Mouse (Mus musculus) ES-Bruce4 (cell line): ENCODE measurements at regions not wholly inside any gene's neighbourhood (a gene's known extent, or its start where the extent isn't known, plus 50 kb on each side); places are given as distances from the start of the nearest gene placed in this dataset.

Source experiments
- H3K27ac ChIP-seq: 2 replicates; pipeline ENCODE4 v1.5.1; 2012; ENCODE audit warnings: low read length, inconsistent platforms; ENCODE audit not compliant: insufficient read depth
- H3K27me3 ChIP-seq: 2 replicates; pipeline ENCODE4 v1.6.1; 2012; ENCODE audit warnings: mild to moderate bottlenecking, low read length, inconsistent platforms; ENCODE audit not compliant: control insufficient read depth, poor library complexity, insufficient read depth, severe bottlenecking
- H3K36me3 ChIP-seq: 2 replicates; pipeline ENCODE4 v1.6.1; 2012; ENCODE audit warnings: inconsistent platforms, mild to moderate bottlenecking, low read length, moderate library complexity; ENCODE audit not compliant: control insufficient read depth, poor library complexity, insufficient read depth, severe bottlenecking
- H3K4me1 ChIP-seq: one replicate; pipeline ENCODE4 v1.8.1; 2011; ENCODE audit warnings: low read length; ENCODE audit not compliant: control insufficient read depth, insufficient read depth
- H3K4me3 ChIP-seq: 2 replicates; pipeline ENCODE4 v1.5.1; 2011; ENCODE audit warnings: low read depth, mild to moderate bottlenecking, low read length
- H3K9ac ChIP-seq: 2 replicates; pipeline ENCODE4 v1.6.1; 2012; ENCODE audit warnings: low read depth, mild to moderate bottlenecking, inconsistent platforms; ENCODE audit not compliant: poor library complexity, severe bottlenecking
- H3K9me3 ChIP-seq: replicated peaks from 2 replicates; pipeline ENCODE4 v1.6.1; 2012; ENCODE audit warnings: mild to moderate bottlenecking, low read length, inconsistent platforms; ENCODE audit not compliant: control insufficient read depth, poor library complexity, insufficient read depth, severe bottlenecking
- CTCF ChIP-seq: IDR thresholded peaks from one replicate; pipeline ENCODE4 v1.8.1; 2011; ENCODE audit warnings: low read depth, low read length
- EP300 ChIP-seq: IDR thresholded peaks from 2 replicates; pipeline ENCODE4 v1.6.1; 2011; ENCODE audit warnings: low read depth, low read length; ENCODE audit not compliant: insufficient read depth
- POLR2A ChIP-seq: IDR thresholded peaks from one replicate; pipeline ENCODE4 v1.8.1; 2011; ENCODE audit warnings: low read length; ENCODE audit not compliant: insufficient read depth

GRCm38 (mm10) chr7:39828378-39828777 lies 310.8 kb downstream of the Zfp619 start:
- no peak overlapping the region for H3K27ac ChIP-seq
- no peak overlapping the region for H3K9ac ChIP-seq
- H3K36me3 ChIP-seq: no peaks in the 10 kb centered on the region
- H3K9me3 ChIP-seq: no peaks in the 10 kb centered on the region
- TF ChIP-seq EP300 (no peak), CTCF (no peak), POLR2A (no peak)
- no peak overlapping the region for H3K4me3 ChIP-seq
- no peaks in the 10 kb centered on the region for H3K27me3 ChIP-seq
- no peaks in the 10 kb centered on the region for H3K4me1 ChIP-seq

GRCm38 (mm10) chr7:39830831-39831230 lies 313.3 kb downstream of the Zfp619 start:
- Histone ChIP-seq H3K4me3 (no peak overlapping the region), H3K9me3 (no peaks in the 10 kb centered on the region), H3K9ac (no peak overlapping the region), H3K4me1 (no peaks in the 10 kb centered on the region), H3K27ac (no peak overlapping the region), H3K36me3 (no peaks in the 10 kb centered on the region), H3K27me3 (no peaks in the 10 kb centered on the region)
- no peak for TF ChIP-seq EP300
- TF ChIP-seq CTCF: no peak

DNA sequence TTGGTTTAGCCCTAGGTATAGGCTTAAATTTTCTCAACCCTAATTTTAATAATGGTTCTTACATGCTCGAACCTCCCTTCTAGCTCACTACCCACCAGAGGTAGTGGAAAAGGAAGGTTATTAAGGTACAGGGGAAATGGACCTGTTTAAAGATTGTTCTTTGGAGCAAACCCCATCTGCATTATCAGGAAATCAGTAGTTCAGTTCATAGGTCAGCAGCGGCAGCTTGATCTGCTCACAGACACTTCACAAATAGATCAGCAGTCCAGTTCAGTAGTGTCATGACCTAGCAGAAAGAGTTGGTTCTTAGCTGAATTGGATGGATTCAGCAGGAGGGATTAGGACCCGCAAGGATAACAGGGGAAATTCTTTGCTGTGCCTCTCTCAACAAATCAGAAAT lies 324.4 kb downstream of the Zfp619 start:
- H3K27ac ChIP-seq: no peak overlapping the region
- H3K4me3 ChIP-seq: no peak overlapping the region
- H3K36me3 ChIP-seq: no peaks in the 10 kb centered on the region
- no peaks in the 10 kb centered on the region for H3K9me3 ChIP-seq
- H3K27me3 ChIP-seq: no peaks in the 10 kb centered on the region
- TF ChIP-seq POLR2A (no peak), CTCF (no peak), EP300 (no peak)
- no peaks in the 10 kb centered on the region for H3K4me1 ChIP-seq
- H3K9ac ChIP-seq: no peak overlapping the region

- no peak overlapping the region for H3K27ac ChIP-seq
- no peak overlapping the region for H3K9ac ChIP-seq
- TF ChIP-seq POLR2A (no peak), CTCF (no peak), EP300 (no peak)
- no peaks in the 10 kb centered on the region for H3K4me1 ChIP-seq
- no peaks in the 10 kb centered on the region for H3K36me3 ChIP-seq
- H3K9me3 ChIP-seq: no peaks in the 10 kb centered on the region
- H3K4me3 ChIP-seq: no peak overlapping the region
- H3K27me3 ChIP-seq: no peaks in the 10 kb centered on the region
Observed at GRCm38 (mm10) chr7:39847914-39848782, 330.6 kb downstream of the Zfp619 start.

GRCm38 (mm10) chr7:39857301-39857700 lies 339.7 kb downstream of the Zfp619 start:
- Histone ChIP-seq H3K36me3 (no peaks in the 10 kb centered on the region), H3K27ac (no peak overlapping the region), H3K9me3 (no peaks in the 10 kb centered on the region), H3K9ac (no peak overlapping the region), H3K27me3 (no peaks in the 10 kb centered on the region), H3K4me3 (no peak overlapping the region), H3K4me1 (no peaks in the 10 kb centered on the region)
- TF ChIP-seq EP300: no peak
- TF ChIP-seq POLR2A: no peak
- TF ChIP-seq CTCF: no peak

DNA sequence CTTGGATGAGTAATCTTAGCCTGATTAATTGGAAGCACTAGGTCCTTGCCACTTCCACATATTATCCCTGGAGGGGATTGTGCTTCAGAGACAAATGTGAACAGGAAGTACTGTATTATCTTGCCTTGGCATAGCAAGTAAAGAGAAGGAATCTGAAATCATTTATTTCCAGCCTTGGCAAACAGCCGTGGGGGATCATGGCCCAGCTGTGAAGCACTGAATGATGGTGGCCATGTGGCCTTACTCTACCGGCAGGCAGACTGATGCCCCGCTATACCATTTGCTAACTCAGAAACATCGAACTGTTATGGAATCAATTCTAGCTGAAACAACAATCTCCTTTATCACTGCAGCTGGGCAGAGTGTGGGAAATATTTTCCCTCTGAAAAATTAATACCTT lies 345.3 kb downstream of the Zfp619 start:
- TF ChIP-seq EP300 (no peak), CTCF (no peak), POLR2A (no peak)
- Histone ChIP-seq H3K9ac (no peak overlapping the region), H3K9me3 (no peaks in the 10 kb centered on the region)

More for the DNA sequence above, 345.3 kb downstream of the Zfp619 start:
- no peaks in the 10 kb centered on the region for H3K36me3 ChIP-seq
- H3K4me3 ChIP-seq: no peak overlapping the region
- no peaks in the 10 kb centered on the region for H3K27me3 ChIP-seq
- no peak overlapping the region for H3K27ac ChIP-seq
- H3K4me1 ChIP-seq: no peaks in the 10 kb centered on the region
